Mouse (Mus musculus) 416B (cell line): ENCODE results near the gene B3galt5.

Experiments
- DNase-seq: peaks from one replicate; pipeline ENCODE4 v3.0.0; 2011; ENCODE audit warnings: low read depth

Gene B3galt5

GRCm38 (mm10) chr16:96235366-96235970, at the start of gene B3galt5:
Gene B3galt5 (plus strand): TSS chr16:96235801.
- DNase-seq: no peak

DNA sequence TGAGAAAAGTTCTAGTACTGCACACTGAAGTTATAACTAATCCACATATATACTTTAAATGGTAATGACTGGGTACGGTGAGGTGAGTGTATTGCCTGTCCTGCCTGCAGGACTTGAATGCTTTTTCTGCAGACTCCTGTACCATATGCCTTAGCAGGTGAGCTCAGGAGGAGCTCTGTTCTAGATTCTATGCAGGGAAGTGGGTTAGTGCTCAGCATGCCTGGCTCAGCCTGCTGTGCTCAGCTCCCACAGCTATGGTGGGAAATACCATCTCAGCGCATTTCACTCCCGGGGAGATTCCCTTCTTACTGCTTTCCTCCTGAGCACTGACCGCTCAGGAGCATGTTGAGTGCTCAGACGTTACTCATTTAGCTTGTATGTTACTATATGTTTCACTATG, 48.0 kb upstream of the B3galt5 start:
- DNase-seq: no peak

DNA sequence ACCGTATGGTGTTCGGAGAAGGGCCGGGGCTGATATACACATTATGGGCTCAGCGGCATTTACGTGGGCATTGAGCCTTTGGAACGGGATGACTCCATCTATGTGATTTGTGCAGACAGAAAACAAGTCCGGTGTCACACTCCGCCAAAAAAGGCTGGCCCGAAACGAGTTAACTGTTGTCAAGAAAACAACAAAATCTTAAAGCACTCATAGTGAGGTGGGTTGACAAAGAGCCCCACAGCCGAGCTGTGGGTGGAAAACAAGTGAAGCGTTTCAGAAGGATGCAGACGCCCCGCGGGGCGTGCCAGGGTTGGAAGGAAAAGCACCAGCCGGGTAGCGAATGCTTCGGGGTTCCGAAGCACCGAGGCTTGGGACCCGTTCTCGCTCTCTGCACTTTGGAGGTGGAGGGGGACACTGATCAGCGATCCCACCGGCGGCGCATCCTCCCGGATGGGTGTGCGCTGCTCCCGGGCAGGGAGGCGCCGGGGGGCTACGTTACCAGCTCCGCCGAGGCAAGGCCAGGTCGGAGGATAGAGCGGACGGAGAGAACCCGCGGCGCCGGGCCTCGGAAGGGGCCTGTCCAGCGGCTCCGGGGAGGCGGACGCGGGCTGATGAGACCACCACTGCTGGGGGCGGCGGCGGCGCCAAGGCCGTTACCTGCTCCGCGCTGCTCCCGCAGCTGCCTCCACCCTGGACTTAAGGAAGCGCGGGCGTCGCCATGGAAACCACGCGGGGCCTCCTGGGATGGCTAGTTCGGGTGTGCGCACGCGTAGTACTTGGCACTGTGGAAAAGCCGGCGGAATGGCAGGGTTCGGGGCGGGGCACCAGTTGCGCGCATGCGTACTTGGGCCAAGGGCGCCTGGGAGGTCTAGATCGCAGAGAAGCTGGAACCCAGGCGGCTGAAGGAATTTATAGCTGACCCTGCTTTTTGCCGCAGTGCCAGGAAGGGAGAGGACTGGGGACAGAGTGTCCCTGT, 43.8 kb upstream of the B3galt5 start, which contains the start of gene Lca5l:
Gene Lca5l, minus strand, starts transcription at position 741 of the 976 bp plus-strand sequence.
- DNase-seq: peak; percentile 98

GRCm38 (mm10) chr16:96199913-96200701, 35.5 kb upstream of the B3galt5 start, which contains the start of gene Sh3bgr:
Gene Sh3bgr (plus strand): TSS chr16:96200450.
- no peak for DNase-seq

DNA sequence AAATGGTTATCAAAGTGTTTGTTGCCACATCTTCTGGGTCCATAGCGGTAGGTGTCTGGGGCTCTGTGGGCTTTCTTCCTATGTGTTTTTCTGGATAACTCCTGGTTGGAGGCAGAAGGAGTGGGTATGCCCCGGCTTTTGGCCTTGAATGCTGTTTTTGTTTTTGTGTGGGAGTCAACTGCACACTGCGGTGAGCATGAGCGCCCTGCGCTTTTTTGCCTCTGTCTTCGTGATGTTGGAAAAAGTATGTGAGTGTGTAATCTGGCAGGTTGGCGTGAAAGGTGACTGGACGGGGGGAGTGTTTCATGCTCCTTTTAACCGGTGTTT, 34.9 kb upstream of the B3galt5 start:
- no peak for DNase-seq

- DNase-seq: no peak
These were observed 33.9 kb upstream of the B3galt5 start for GRCm38 (mm10) chr16:96201485-96202232.

DNA sequence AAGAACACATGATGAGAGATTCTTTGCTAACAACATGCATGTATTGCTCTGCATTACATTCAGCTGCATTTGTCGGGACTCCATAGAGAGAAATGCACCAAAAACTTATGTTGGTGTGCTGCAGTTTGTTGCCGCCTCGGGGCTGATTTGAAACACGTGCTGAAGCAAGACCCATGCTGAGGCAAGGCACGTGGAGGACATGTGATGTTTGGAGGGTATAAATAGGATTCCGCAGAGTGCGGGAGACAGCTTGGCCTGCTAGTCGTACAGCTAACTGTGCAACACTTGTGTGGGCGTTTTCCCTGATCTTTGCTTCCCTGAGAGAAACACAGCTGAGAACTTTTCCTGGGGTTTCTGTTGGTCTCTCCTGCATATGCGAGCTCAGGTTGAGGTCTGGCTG, 25.8 kb upstream of the B3galt5 start:
- no peak for DNase-seq

GRCm38 (mm10) chr16:96210856-96211255, 24.7 kb upstream of the B3galt5 start:
- DNase-seq: no peak

DNA sequence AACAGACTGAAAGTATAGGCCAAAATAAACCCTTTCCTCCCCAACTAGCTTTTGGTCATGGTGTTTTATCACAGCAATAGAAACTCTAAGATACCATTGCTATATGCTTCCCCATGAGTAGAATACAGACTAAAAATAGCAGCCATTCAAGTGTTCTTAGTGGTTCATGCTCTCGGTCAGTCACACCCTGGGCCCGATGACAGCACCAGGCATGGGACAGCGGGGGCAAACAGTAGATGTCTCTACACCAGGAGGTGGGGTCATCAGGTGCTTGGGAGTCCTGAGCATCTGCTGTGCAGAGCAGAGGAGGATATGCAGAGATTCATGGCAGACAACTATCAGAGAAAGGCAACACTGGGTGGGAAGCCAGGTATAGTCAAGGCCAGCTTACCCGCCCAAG, 22.6 kb upstream of the B3galt5 start:
- DNase-seq: no peak

DNA sequence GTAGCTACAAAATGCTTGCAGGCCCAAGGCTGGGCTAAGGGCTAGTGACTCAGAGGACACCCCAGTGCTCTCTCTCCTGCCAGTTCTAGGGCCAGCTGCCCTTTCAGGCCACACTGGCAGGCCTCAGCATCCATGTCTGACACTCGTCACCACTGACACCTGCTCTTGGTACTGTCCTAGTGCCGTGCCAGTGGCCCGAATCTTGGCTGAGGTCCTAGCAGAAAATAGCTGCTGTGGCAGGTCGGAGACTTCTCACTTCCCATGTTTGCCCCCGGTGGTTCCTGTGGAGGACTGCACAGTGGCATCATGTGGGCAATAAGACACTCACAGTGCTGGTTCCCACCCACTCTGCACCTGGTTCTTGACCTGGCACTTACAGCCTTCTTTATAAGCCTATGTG, 14.1 kb upstream of the B3galt5 start:
- no peak for DNase-seq

GRCm38 (mm10) chr16:96221959-96222358, 13.6 kb upstream of the B3galt5 start:
- DNase-seq: no peak

GRCm38 (mm10) chr16:96222452-96222851, 13.1 kb upstream of the B3galt5 start:
- DNase-seq: no peak

- no peak for DNase-seq
These were observed 7.2 kb upstream of the B3galt5 start for GRCm38 (mm10) chr16:96228438-96228837.

- DNase-seq: no peak
These were observed 6.5 kb upstream of the B3galt5 start for GRCm38 (mm10) chr16:96229044-96229555.

- DNase-seq: peak; percentile 70
These were observed 5.2 kb upstream of the B3galt5 start for GRCm38 (mm10) chr16:96230411-96230810.

DNA sequence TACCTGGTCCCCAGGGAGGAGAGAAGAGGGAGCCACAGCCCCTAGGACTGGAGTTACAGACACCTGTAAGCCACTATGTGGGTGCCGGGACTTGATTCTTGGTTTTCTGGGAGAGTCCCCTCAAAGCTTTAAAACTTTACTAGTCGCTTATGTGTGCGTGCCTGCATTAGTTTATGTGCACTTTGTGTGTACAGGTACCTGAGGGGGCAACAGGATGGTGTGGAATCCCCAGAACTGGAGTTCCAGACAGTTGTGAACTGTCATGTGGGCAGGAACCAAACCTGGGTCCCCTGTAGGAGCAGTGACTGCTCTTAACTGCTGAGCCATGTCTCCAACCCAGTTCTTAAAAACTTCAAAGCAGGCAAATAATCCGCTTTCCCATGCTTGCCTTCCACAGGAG, 4.3 kb upstream of the B3galt5 start:
- DNase-seq: no peak

GRCm38 (mm10) chr16:96231974-96232373, 3.6 kb upstream of the B3galt5 start:
- no peak for DNase-seq

DNA sequence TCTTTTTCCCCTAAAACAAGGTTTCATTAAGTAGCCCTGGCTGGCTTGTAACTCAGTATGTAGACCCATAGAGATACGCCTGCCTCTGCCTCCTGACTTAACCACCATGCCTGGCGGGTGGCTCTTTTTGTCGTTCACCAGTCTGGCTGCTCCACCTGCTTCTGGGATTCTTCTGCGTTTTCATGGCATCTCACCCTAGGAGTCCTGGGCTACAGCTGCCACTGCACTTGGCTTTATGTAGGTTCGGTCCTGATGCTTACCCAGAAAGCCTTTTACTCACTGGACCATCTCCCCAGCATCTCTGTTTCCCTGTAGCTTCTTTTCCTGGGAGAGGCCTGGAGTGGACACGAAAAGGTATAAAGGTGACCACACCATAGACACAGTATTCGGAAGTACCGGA, 1.6 kb upstream of the B3galt5 start:
- DNase-seq: no peak

DNA sequence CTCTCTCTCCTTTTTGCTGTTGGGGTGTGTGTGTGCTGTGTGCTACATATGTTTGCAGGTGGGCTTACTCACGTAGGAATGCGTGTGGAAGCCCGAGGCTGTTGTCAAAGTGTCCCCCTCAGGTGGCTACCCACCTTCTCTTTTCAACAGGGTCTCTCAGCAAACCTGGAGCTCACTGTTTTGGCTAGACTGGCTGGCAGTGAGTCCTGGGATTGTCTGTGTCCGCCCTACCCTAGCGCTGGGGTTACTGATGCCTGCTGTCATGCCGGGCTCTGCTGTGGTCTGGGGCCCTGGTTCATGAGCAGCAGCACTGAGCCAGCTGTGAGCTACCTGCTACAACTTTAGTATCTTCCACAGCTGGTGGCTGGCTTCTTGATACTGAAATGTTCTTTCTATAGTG, 8.9 kb downstream of the B3galt5 start:
- no peak for DNase-seq

DNA sequence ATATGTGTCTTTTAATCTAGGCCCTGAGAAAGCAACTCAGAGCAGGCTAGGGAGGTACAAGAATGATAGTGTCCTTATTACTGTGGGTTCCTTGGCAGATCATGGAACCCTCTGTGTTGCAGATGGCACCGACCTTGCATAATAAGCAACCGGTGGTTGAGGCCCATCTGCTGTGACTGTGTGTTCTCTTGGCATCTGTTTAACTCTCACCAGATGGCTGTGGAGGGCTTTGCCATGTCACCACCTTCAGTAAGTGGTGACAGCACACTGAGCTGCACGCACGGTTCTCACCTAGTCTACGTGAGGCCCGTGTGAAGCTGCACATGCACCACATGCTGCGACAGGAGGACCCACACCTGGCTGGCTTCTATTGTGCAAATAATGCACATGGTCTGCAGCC, 14.0 kb downstream of the B3galt5 start:
- no peak for DNase-seq

DNA sequence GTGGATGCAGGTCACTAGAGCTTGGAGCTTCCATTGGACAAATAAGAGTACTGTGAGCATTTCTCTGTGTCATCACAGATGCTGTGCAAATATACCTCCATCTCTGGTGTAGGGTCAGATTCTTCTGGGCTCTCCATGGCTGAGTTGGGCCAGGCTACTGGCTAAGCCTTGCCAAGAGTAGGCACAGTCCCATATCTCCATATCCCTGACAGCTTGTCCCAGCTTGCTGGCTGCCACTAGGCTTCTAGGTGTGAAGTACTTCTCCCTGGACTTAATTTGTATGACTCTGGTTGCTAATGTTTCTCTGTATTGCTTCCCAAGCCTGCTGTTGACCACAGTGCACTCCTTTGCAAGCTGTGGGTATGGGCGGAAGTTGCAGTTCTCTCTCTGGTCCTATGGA, 16.5 kb downstream of the B3galt5 start:
- DNase-seq: no peak

GRCm38 (mm10) chr16:96258429-96258828, 22.8 kb downstream of the B3galt5 start:
- no peak for DNase-seq
